Mouse (Mus musculus) hindbrain, embryonic 12.5 days (tissue): ENCODE data around the gene Rbm18. TPM values are rescaled to one million over a fixed set of nuclear protein-coding genes. Genes with fewer than 3 reads are reported as not detected.

Experiments used
- ATAC-seq: fragments of 200-750 bp; cut with Nextera tagmentation; 2 replicates; pipeline ENCODE4 v1.8.0; 2017; ENCODE audit warnings: moderate TSS enrichment; ENCODE audit not compliant: low FRiP score
- H3K27ac ChIP-seq: fragments of 300-500 bp; sonication (generic); 2 replicates; pipeline ENCODE4 v1.5.1; 2016; ENCODE audit warnings: mild to moderate bottlenecking
- H3K27me3 ChIP-seq: fragments of 300-500 bp; sonication (generic); 2 replicates; pipeline ENCODE4 v1.6.1; 2016; ENCODE audit warnings: mild to moderate bottlenecking
- H3K36me3 ChIP-seq: fragments of 300-500 bp; sonication (generic); 2 replicates; pipeline ENCODE4 v1.6.1; 2016; ENCODE audit warnings: mild to moderate bottlenecking
- H3K4me1 ChIP-seq: fragments of 300-500 bp; sonication (generic); 2 replicates; pipeline ENCODE4 v1.6.1; 2016
- H3K4me2 ChIP-seq: fragments of 300-500 bp; sonication (generic); replicated peaks from 2 replicates; pipeline ENCODE4 v1.6.1; 2016; ENCODE audit warnings: mild to moderate bottlenecking
- H3K4me3 ChIP-seq: fragments of 300-500 bp; sonication (generic); 2 replicates; pipeline ENCODE4 v1.5.1; 2016; ENCODE audit warnings: mild to moderate bottlenecking
- H3K9ac ChIP-seq: fragments of 300-500 bp; sonication (generic); 2 replicates; pipeline ENCODE4 v1.6.1; 2016; ENCODE audit warnings: mild to moderate bottlenecking, moderate library complexity
- H3K9me3 ChIP-seq: fragments of 300-500 bp; sonication (generic); replicated peaks from 2 replicates; pipeline ENCODE4 v1.6.1; 2016; ENCODE audit warnings: mild to moderate bottlenecking
- WGBS: fragments of 180-500 bp; shearing (Covaris S2); methylation state at CpG from one replicate; pipeline ENCODE4 v1.1.7; 2016; 5-methylcytosine and 5-hydroxymethylcytosine counted together
- polyA plus RNA-seq: library from polyadenylated mRNA; unstranded; fragments of >200 nt; fragmentation: Nextera tagmentation; extraction: Ambion mirVana; gene quantifications from 2 replicates; pipeline ENCODE4 v1.2.1, GENCODE M21; 2016

The Rbm18 gene
- polyA plus RNA-seq, 1 experiment from 2014 or later, result 129 TPM

GRCm38 (mm10) chr2:36082802-36083580 lies 53.6 kb downstream of the Rbm18 start:
- ATAC-seq, result no peak
- H3K9me3 ChIP-seq, result no peaks in the 10 kb centered on the region
- no peak overlapping the region for H3K4me2 ChIP-seq
- H3K36me3 ChIP-seq, result no peaks in the 10 kb centered on the region
- WGBS, result 85% methylated on average over 9 of the region's 9 CpGs
- H3K9ac ChIP-seq, result no peak overlapping the region
- peaks cover 19% of the 10 kb centered on the region for H3K27me3 ChIP-seq
- H3K4me1 ChIP-seq, result peaks cover 5% of the 10 kb centered on the region; the same call in 1 of the 2 replicates
- H3K27ac ChIP-seq, result no peak overlapping the region
- no peak overlapping the region for H3K4me3 ChIP-seq

DNA sequence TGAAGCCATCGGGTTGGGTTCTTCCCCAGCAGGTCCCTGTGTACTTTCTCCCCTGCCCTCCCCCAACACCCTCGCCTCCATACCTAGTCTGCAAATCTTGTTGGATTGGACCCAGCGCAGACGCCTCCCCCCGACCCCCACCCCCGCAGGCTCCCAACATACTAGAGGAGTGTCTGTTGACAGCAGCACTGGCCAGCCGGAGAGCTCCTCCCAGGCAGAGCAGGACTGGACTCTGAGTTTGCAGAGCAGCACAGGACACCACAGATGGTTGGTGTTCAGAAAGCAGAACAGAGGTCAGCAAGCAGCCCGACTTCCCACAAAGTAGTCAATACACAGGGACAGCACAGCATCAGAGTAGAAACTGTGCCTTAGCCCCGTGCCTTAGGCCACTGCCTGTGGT lies 55.1 kb downstream of the Rbm18 start:
- H3K4me2 ChIP-seq, result no peak overlapping the region
- H3K9ac ChIP-seq, result no peak overlapping the region
- no peaks in the 10 kb centered on the region for H3K36me3 ChIP-seq
- H3K4me1 ChIP-seq, result peaks cover 17% of the 10 kb centered on the region
- H3K27me3 ChIP-seq, result peaks cover 6% of the 10 kb centered on the region
- no peak overlapping the region for H3K27ac ChIP-seq
- no peaks in the 10 kb centered on the region for H3K9me3 ChIP-seq
- no peak overlapping the region for H3K4me3 ChIP-seq
- no peak for ATAC-seq
- WGBS, result 29% methylated on average over 9 of the region's 9 CpGs

- 0 out of 2 replicates have a peak overlapping the region, but pooled peaks have one; percentile 7 for H3K27ac ChIP-seq
- H3K9me3 ChIP-seq, result no peaks in the 10 kb centered on the region
- no peaks in the 10 kb centered on the region; the same call in 1 of the 2 replicates for H3K27me3 ChIP-seq
- H3K4me2 ChIP-seq, result peak overlapping the region; percentile 37
- H3K9ac ChIP-seq, result no peak overlapping the region
- ATAC-seq, result peak; percentile 69
- H3K4me3 ChIP-seq, result peak overlapping the region; percentile 17; the same call in 1 of the 2 replicates
- H3K4me1 ChIP-seq, result peaks cover 17% of the 10 kb centered on the region
- H3K36me3 ChIP-seq, result no peaks in the 10 kb centered on the region
- 18% methylated on average over 11 of the region's 11 CpGs for WGBS
These were observed 59.3 kb downstream of the Rbm18 start for GRCm38 (mm10) chr2:36077160-36077761.

- Histone ChIP-seq H3K4me1 (peaks cover 13% of the 10 kb centered on the region), H3K27me3 (no peaks in the 10 kb centered on the region; the same call in 1 of the 2 replicates), H3K9me3 (no peaks in the 10 kb centered on the region), H3K9ac (no peak overlapping the region), H3K4me2 (no peak overlapping the region), H3K4me3 (no peak overlapping the region), H3K27ac (no peak overlapping the region), H3K36me3 (no peaks in the 10 kb centered on the region)
- 88% methylated on average over 5 of the region's 5 CpGs for WGBS
- ATAC-seq, result no peak
These were observed 61.4 kb downstream of the Rbm18 start for GRCm38 (mm10) chr2:36075210-36075609.

DNA sequence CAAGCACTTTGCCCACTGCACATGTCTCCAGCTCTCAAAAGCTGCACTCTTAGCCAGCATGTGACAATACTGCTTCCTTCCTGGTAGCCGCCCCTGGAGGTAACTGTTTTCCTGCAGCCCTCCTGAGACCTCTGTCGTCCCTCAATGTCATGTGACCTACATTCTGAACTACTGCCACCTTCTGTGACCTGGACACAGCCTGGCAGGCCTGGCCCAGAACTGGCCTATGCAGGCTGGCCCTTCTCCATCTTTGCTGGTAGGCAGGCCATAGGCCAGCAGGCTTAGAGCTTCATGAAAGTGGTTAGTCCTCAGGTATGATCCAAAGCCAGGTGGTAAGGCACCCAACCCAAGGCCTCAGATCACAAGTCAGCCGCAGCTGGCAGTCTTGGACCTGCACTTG lies 62.8 kb downstream of the Rbm18 start:
- Histone ChIP-seq H3K4me2 (no peak overlapping the region), H3K4me1 (peaks cover 13% of the 10 kb centered on the region), H3K27me3 (no peaks in the 10 kb centered on the region; the same call in 1 of the 2 replicates), H3K36me3 (no peaks in the 10 kb centered on the region), H3K9ac (no peak overlapping the region), H3K4me3 (no peak overlapping the region), H3K9me3 (no peaks in the 10 kb centered on the region), H3K27ac (no peak overlapping the region)
- no peak for ATAC-seq
- WGBS, result 61% methylated on average over 3 of the region's 3 CpGs

DNA sequence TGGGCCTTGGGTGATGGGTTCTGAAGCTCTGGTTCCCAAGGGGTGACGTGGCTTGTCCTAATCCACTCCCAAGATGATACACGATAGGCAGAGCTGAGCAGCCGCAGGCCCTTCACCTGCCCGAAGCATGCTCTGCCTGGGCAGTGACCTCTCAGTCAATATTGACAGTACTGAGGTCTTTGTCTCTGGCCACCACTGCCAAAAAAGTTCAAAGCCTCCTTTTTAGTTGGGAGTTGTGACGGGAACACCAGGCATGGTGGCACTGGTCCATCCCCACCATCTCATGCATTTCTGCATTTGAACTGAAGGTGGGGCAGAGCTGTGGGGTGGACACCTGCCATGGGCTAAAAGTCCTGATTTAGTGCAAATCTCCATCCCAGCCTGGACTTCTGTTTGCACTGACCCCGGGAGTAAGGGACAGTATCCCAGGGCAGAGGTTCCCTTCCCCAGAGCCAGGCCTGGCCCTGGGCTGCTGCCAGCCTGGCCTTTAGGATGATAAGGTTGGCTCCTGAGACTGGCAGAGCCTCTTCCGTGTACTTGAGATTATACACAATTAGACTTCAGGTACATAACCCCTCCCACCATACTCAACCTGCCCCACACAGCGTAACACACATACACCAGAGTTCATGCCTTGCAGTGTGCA lies 64.8 kb downstream of the Rbm18 start:
- Histone ChIP-seq H3K4me3 (no peak overlapping the region), H3K9me3 (no peaks in the 10 kb centered on the region), H3K36me3 (no peaks in the 10 kb centered on the region), H3K9ac (no peak overlapping the region), H3K27me3 (no peaks in the 10 kb centered on the region; the same call in 1 of the 2 replicates), H3K4me2 (no peak overlapping the region), H3K27ac (no peak overlapping the region), H3K4me1 (0 out of 2 replicates have a peak, but pooled peaks cover under 1% of the 10 kb centered on the region)
- ATAC-seq, result no peak
- WGBS, result 77% methylated on average over 8 of the region's 8 CpGs

GRCm38 (mm10) chr2:36067132-36067531 lies 69.4 kb downstream of the Rbm18 start:
- H3K36me3 ChIP-seq, result no peaks in the 10 kb centered on the region
- H3K27ac ChIP-seq, result no peak overlapping the region
- no peak overlapping the region for H3K4me3 ChIP-seq
- H3K27me3 ChIP-seq, result no peaks in the 10 kb centered on the region; the same call in 1 of the 2 replicates
- no peak for ATAC-seq
- H3K9ac ChIP-seq, result no peak overlapping the region
- H3K4me2 ChIP-seq, result no peak overlapping the region
- H3K9me3 ChIP-seq, result no peaks in the 10 kb centered on the region
- H3K4me1 ChIP-seq, result no peaks in the 10 kb centered on the region
- WGBS, result 50% methylated on average over 9 of the region's 9 CpGs

Other genes with a start within 250 kb of the Rbm18 start
- 4.6 and 5.5 TPM in 2 replicates for gene Ttll11, start 156.9 kb downstream of the Rbm18 start, polyA plus RNA-seq
- gene Ndufa8, start 87.4 kb downstream of the Rbm18 start, polyA plus RNA-seq, result 171 and 179 TPM in 2 replicates
- gene Morn5, start 87.3 kb downstream of the Rbm18 start, polyA plus RNA-seq, result 3.2 and 3.6 TPM in 2 replicates
- 1.4 and 2.7 TPM in 2 replicates for gene Lhx6, start 31.4 kb downstream of the Rbm18 start, polyA plus RNA-seq
- gene Mrrf, start 384 bp downstream of the Rbm18 start, polyA plus RNA-seq, result 23.0 and 24.8 TPM in 2 replicates
- 4.8 and 6.2 TPM in 2 replicates for gene Ptgs1, start 93.7 kb upstream of the Rbm18 start, polyA plus RNA-seq
- gene Olfr338, start 236.7 kb upstream of the Rbm18 start, polyA plus RNA-seq, result not detected in 2 replicates